Comparison of ENCODE assay signal across 21 mouse cellular contexts in genomic region chr4:57696955-57697354, GRCm38 (mm10).
"Had no signal": no experiment of that assay in that cellular context is flagged by ENCODE, and none has a peak within 500 bp of the region (broad histone marks: within the 10 kb centered on the region; RNA-seq: fewer than 3 reads in every experiment).

No protein-coding gene starts in this region.

- H3K4me3 ChIP-seq: heart, embryonic 10.5 days; heart, embryonic 12.5 days; hindbrain, embryonic 13.5 days; hindbrain, embryonic 15.5 days; kidney, embryonic 15.5 days; limb, embryonic 13.5 days; limb, embryonic 15.5 days; liver, embryonic 12.5 days had no signal

- DNase-seq: gastrocnemius, postnatal 14 days; gastrocnemius, postnatal 36 days; heart, adult 18-20 months; heart, postnatal 10 days; heart, postnatal 36 days; kidney, adult 11 months; kidney, adult 2 months; kidney, adult 9 months; kidney, postnatal 14 days; kidney, postnatal 36 days; layer of hippocampus, adult 9-11 months; layer of hippocampus, postnatal 36 days; left cerebral cortex, postnatal 4 days had no signal

- H3K4me2 ChIP-seq: heart, embryonic 12.5 days; hindbrain, embryonic 13.5 days; hindbrain, embryonic 15.5 days; kidney, embryonic 15.5 days; limb, embryonic 13.5 days; limb, embryonic 15.5 days; liver, embryonic 12.5 days had no signal

- H3K27me3 ChIP-seq: heart, embryonic 12.5 days; hindbrain, embryonic 13.5 days; hindbrain, embryonic 15.5 days; kidney, embryonic 15.5 days; limb, embryonic 13.5 days; limb, embryonic 15.5 days; liver, embryonic 12.5 days had no signal

- H3K36me3 ChIP-seq: hindbrain, embryonic 13.5 days; hindbrain, embryonic 15.5 days; kidney, embryonic 15.5 days; liver, embryonic 12.5 days had no signal
